Mouse (Mus musculus): ENCODE results near the gene Arhgap30. TPM values are rescaled to one million over a fixed set of nuclear protein-coding genes. Genes with fewer than 3 reads are reported as not detected.

Arhgap30 gene
- polyA plus RNA-seq, 1 experiment from 2014 or later, result 0.83 TPM

DNA sequence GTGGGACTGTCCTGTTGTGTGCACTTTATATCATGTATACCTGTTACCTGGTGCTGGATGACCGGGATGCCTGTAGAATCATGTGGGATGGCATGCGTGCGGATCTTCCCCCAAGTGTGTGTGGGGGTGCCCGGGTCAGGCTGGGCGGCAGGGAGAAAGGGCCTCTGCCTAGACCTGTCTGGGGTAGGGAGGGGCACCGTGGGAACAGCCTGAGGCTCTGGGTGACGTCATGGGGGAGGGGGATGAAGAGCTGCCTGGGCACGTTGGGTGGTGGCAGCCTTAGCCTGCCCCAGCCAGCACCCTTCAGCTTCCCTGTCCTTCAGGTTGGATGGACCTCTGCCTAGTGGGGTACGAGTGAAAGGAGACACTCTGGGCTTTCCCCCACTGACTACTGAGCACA, 4.4 kb upstream of the Arhgap30 start:
- Histone ChIP-seq H3K9me3 (replicated peaks) (no peaks in the 10 kb centered on the region), H3K36me3 (no peaks in the 10 kb centered on the region), H3K4me3 (no peak overlapping the region), H3K4me1 (peaks cover 2% of the 10 kb centered on the region; the same call in 1 of the 2 replicates), H3K27ac (no peak overlapping the region), H3K9ac (no peak overlapping the region), H3K4me2 (replicated peaks) (no peak overlapping the region), H3K27me3 (peaks cover 24% of the 10 kb centered on the region)
- ATAC-seq (ENCODE audit: low FRiP score), result no peak
- 71% methylated on average over 9 of the region's 9 CpGs for WGBS

GRCm38 (mm10) chr1:171385171-171385570, 3.6 kb upstream of the Arhgap30 start:
- no peak for ATAC-seq (ENCODE audit: low FRiP score)
- no peaks in the 10 kb centered on the region for H3K9me3 ChIP-seq (replicated peaks)
- 69% methylated on average over 9 of the region's 9 CpGs for WGBS

GRCm38 (mm10) chr1:171387099-171387498, 1.7 kb upstream of the Arhgap30 start:
- Histone ChIP-seq H3K4me1 (no peaks in the 10 kb centered on the region), H3K27ac (no peak overlapping the region), H3K4me2 (replicated peaks) (no peak overlapping the region), H3K9me3 (replicated peaks) (no peaks in the 10 kb centered on the region), H3K9ac (no peak overlapping the region), H3K27me3 (peaks cover 8% of the 10 kb centered on the region; the same call in 1 of the 2 replicates), H3K36me3 (no peaks in the 10 kb centered on the region), H3K4me3 (no peak overlapping the region)
- WGBS, result 18% methylated on average over 6 of the region's 6 CpGs
- no peak for ATAC-seq (ENCODE audit: low FRiP score)

More at GRCm38 (mm10) chr1:171385171-171385570, 3.6 kb upstream of the Arhgap30 start:
- Histone ChIP-seq H3K4me2 (replicated peaks) (no peak overlapping the region), H3K9ac (no peak overlapping the region), H3K36me3 (no peaks in the 10 kb centered on the region), H3K4me1 (no peaks in the 10 kb centered on the region), H3K4me3 (no peak overlapping the region), H3K27me3 (peaks cover 16% of the 10 kb centered on the region), H3K27ac (no peak overlapping the region)

GRCm38 (mm10) chr1:171390101-171390500, 1.3 kb downstream of the Arhgap30 start:
- Histone ChIP-seq H3K4me3 (no peak overlapping the region), H3K27me3 (no peaks in the 10 kb centered on the region), H3K27ac (no peak overlapping the region), H3K4me2 (replicated peaks) (no peak overlapping the region), H3K36me3 (no peaks in the 10 kb centered on the region), H3K9me3 (replicated peaks) (no peaks in the 10 kb centered on the region), H3K9ac (no peak overlapping the region), H3K4me1 (no peaks in the 10 kb centered on the region)
- no peak for ATAC-seq (ENCODE audit: low FRiP score)
- WGBS, result 79% methylated on average over 4 of the region's 4 CpGs

- H3K9me3 ChIP-seq (replicated peaks), result no peaks in the 10 kb centered on the region
- no peak overlapping the region for H3K4me2 ChIP-seq (replicated peaks)
- H3K9ac ChIP-seq, result no peak overlapping the region
- H3K4me3 ChIP-seq, result no peak overlapping the region
- H3K27me3 ChIP-seq, result peaks cover 9% of the 10 kb centered on the region
- H3K4me1 ChIP-seq, result no peaks in the 10 kb centered on the region
- H3K36me3 ChIP-seq, result no peaks in the 10 kb centered on the region
- H3K27ac ChIP-seq, result no peak overlapping the region
- 86% methylated on average over 4 of the region's 4 CpGs for WGBS
- ATAC-seq (ENCODE audit: low FRiP score), result no peak
Measured at GRCm38 (mm10) chr1:171401821-171402220, 13.1 kb downstream of the Arhgap30 start.

DNA sequence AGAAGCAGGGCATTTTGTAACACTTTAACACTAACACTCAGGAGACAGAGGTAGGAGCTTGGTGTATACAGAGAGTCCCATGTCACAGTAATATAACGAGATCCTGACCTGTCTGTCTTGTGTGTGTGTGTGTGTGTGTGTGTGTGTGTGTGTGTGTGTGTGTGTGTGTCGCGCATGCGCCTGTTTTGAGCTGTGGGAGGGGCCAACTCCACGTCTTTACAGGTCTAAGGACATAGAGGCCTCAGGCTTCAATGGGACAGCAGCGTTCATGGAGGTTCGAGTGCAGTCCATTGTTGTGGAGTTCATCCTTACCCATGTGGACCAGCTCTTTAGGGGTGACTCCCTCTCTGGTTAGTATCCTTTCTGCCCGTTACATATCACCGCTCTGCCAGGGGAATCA, 14.2 kb downstream of the Arhgap30 start:
- H3K4me1 ChIP-seq, result no peaks in the 10 kb centered on the region
- H3K9ac ChIP-seq, result no peak overlapping the region
- 89% methylated on average over 9 of the region's 9 CpGs for WGBS
- no peaks in the 10 kb centered on the region for H3K36me3 ChIP-seq
- ATAC-seq (ENCODE audit: low FRiP score), result no peak
- no peak overlapping the region for H3K4me2 ChIP-seq (replicated peaks)
- no peak overlapping the region for H3K27ac ChIP-seq
- no peak overlapping the region for H3K4me3 ChIP-seq
- peaks cover 16% of the 10 kb centered on the region for H3K27me3 ChIP-seq
- no peaks in the 10 kb centered on the region for H3K9me3 ChIP-seq (replicated peaks)

GRCm38 (mm10) chr1:171407263-171407662, 18.5 kb downstream of the Arhgap30 start:
- Histone ChIP-seq H3K27ac (no peak overlapping the region), H3K4me1 (no peaks in the 10 kb centered on the region), H3K27me3 (peaks cover 27% of the 10 kb centered on the region), H3K4me2 (replicated peaks) (no peak overlapping the region), H3K4me3 (no peak overlapping the region), H3K36me3 (no peaks in the 10 kb centered on the region), H3K9ac (no peak overlapping the region), H3K9me3 (replicated peaks) (no peaks in the 10 kb centered on the region)
- WGBS, result 77% methylated on average over 5 of the region's 5 CpGs
- no peak for ATAC-seq (ENCODE audit: low FRiP score)

- Histone ChIP-seq H3K4me2 (replicated peaks) (no peak overlapping the region), H3K9me3 (replicated peaks) (no peaks in the 10 kb centered on the region), H3K27ac (no peak overlapping the region), H3K36me3 (peaks cover 2% of the 10 kb centered on the region), H3K27me3 (peaks cover 27% of the 10 kb centered on the region), H3K4me3 (no peak overlapping the region), H3K4me1 (peaks cover 19% of the 10 kb centered on the region), H3K9ac (no peak overlapping the region)
- ATAC-seq (ENCODE audit: low FRiP score), result no peak
- WGBS, result 98% methylated on average over 1 of the region's 1 CpGs
Measured at GRCm38 (mm10) chr1:171410231-171410630, 21.5 kb downstream of the Arhgap30 start.

DNA sequence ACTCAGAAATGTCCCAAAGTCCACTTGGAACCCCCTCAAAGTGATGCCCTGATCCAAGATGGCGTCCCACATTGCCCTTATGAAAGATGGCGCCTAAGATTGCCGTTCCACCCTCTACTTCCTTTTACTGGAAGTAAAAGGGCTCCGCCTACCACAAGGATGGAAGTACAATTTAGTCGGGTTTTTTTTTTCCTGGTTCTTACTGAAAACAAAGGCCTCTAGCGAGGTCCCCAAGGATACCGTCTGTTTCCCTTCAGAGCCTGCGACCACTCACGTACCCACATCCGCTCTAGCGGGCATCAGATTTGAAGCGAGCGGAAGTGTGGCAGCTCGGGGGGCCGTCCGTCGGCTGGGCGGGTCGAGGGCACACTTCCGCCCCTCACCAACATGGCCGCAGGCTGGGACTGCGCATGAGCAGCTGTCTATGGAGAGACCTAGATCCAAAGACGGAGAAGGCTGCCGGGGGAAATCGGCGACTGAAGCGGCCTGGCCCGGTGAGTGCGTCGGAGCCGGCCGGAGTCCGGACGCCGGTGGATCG, 22.3 kb downstream of the Arhgap30 start, which contains the start of gene Usf1:
Usf1 (plus strand) TSS at position 367 of the 538 bp plus-strand sequence.
- Histone ChIP-seq H3K9ac (peak within 1 kb of the TSS; percentile 100), H3K4me2 (replicated peaks) (peak within 1 kb of the TSS; percentile 55), H3K27ac (peak within 1 kb of the TSS; percentile 92), H3K4me3 (peak within 1 kb of the TSS; percentile 98), H3K9me3 (replicated peaks) (no peaks in the 10 kb centered on the region), H3K36me3 (peaks cover 10% of the 10 kb centered on the region), H3K4me1 (peaks cover 19% of the 10 kb centered on the region), H3K27me3 (peaks cover 27% of the 10 kb centered on the region)
- peak; percentile 97 for ATAC-seq (ENCODE audit: low FRiP score)
- under 1% methylated on average over 36 of the region's 36 CpGs for WGBS

- Histone ChIP-seq H3K4me2 (replicated peaks) (peak overlapping the region; percentile 55), H3K9ac (peak overlapping the region; percentile 100), H3K36me3 (peaks cover 15% of the 10 kb centered on the region), H3K27ac (peak overlapping the region; percentile 92), H3K9me3 (replicated peaks) (no peaks in the 10 kb centered on the region), H3K27me3 (peaks cover 22% of the 10 kb centered on the region), H3K4me1 (peaks cover 19% of the 10 kb centered on the region), H3K4me3 (peak overlapping the region; percentile 98)
- under 1% methylated on average over 39 of the region's 39 CpGs for WGBS
- ATAC-seq (ENCODE audit: low FRiP score), result peak; percentile 81
Measured at GRCm38 (mm10) chr1:171411492-171411941, 22.8 kb downstream of the Arhgap30 start.

GRCm38 (mm10) chr1:171412001-171412441, 23.3 kb downstream of the Arhgap30 start:
- no peaks in the 10 kb centered on the region for H3K9me3 ChIP-seq (replicated peaks)
- under 1% methylated on average over 20 of the region's 20 CpGs for WGBS
- H3K9ac ChIP-seq, result peak overlapping the region; percentile 100
- peak overlapping the region; percentile 92 for H3K27ac ChIP-seq
- peaks cover 20% of the 10 kb centered on the region for H3K36me3 ChIP-seq
- peak overlapping the region; percentile 55 for H3K4me2 ChIP-seq (replicated peaks)
- peaks cover 21% of the 10 kb centered on the region for H3K27me3 ChIP-seq
- peaks cover 19% of the 10 kb centered on the region for H3K4me1 ChIP-seq
- H3K4me3 ChIP-seq, result peak overlapping the region; percentile 98
- ATAC-seq (ENCODE audit: low FRiP score), result peak; percentile 65

DNA sequence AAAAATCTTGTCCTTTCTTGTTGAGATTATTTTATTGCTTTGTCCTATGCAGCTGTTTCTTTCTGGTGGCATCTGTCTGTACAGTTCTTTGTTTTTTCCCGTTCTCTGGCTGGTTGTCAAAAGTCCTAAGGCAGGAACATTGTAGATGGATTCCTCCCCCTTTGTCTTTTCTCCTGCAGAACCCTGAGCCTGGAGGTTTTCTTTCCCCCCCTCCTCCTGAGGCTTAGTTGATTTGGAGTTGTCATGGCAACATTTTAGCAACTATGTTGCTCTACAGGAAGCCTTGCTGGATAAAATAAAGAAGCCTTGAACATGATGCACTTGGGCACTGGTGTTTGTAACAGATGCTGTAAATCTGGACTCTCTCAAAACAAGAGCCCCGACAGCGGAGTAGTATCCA, 23.7 kb downstream of the Arhgap30 start:
- H3K36me3 ChIP-seq, result peaks cover 24% of the 10 kb centered on the region
- H3K9ac ChIP-seq, result peak overlapping the region; percentile 100
- peak overlapping the region; percentile 55 for H3K4me2 ChIP-seq (replicated peaks)
- H3K27me3 ChIP-seq, result peaks cover 18% of the 10 kb centered on the region
- peak overlapping the region; percentile 98 for H3K4me3 ChIP-seq
- WGBS, result 33% methylated on average over 3 of the region's 3 CpGs
- no peaks in the 10 kb centered on the region for H3K9me3 ChIP-seq (replicated peaks)
- no peak for ATAC-seq (ENCODE audit: low FRiP score)
- peak overlapping the region; percentile 92 for H3K27ac ChIP-seq
- H3K4me1 ChIP-seq, result peaks cover 19% of the 10 kb centered on the region

GRCm38 (mm10) chr1:171413608-171414007, 24.9 kb downstream of the Arhgap30 start:
- no peaks in the 10 kb centered on the region for H3K9me3 ChIP-seq (replicated peaks)
- no peak for ATAC-seq (ENCODE audit: low FRiP score)
- peaks cover 8% of the 10 kb centered on the region for H3K27me3 ChIP-seq
- H3K9ac ChIP-seq, result no peak overlapping the region
- H3K4me2 ChIP-seq (replicated peaks), result no peak overlapping the region
- H3K4me3 ChIP-seq, result peak overlapping the region; percentile 98; the same call in 1 of the 2 replicates
- no peak overlapping the region for H3K27ac ChIP-seq
- 77% methylated on average over 8 of the region's 8 CpGs for WGBS
- H3K4me1 ChIP-seq, result peaks cover 19% of the 10 kb centered on the region
- H3K36me3 ChIP-seq, result peaks cover 35% of the 10 kb centered on the region
